Mouse (Mus musculus) telencephalon, adult 2 months (tissue): Measurements from ENCODE around the gene Klf12.

ENCODE experiments used
- DNase-seq: peaks from one replicate; pipeline ENCODE4 v3.0.0-alpha.2; 2011; ENCODE audit warnings: low read depth, low spot score

Gene Klf12

DNA sequence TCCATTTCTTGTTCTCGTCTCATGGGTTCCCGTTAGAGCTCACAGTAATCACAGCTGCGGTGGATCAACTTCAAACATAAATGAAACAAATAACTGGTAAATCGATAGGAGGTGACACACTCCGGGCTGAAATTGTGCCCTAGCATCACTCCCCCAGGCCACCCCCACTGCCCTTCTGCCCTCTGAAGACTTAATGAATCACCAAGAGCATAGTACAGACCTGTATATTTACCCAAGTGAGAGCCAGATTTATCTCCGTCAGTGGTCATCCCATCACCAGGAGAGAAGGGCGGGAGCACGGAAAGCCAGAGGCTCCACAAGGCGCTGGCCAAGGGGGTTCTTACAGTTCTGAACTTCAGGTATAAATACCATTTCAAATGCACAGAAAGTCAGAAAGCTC lies 150.2 kb downstream of the Klf12 start:
- DNase-seq: no peak

DNA sequence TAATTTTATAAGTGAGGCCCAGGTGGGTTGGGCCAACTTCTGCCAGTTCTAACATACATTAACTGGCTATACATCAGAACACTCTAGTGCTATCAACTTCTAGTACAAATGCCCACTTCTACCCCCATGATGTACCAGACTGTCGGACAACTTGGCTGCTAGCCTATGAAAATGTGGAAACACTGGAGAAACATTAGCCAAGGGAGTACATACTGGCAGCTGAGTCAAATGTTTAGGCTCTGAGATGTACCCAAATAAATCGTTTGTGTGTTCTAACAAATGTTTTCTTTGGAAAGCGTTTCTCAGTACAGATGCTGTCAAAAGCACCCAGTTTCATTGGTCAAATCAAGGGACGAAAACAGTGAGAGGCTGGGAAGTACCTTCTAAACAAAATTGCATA lies 152.0 kb downstream of the Klf12 start:
- DNase-seq: no peak

DNA sequence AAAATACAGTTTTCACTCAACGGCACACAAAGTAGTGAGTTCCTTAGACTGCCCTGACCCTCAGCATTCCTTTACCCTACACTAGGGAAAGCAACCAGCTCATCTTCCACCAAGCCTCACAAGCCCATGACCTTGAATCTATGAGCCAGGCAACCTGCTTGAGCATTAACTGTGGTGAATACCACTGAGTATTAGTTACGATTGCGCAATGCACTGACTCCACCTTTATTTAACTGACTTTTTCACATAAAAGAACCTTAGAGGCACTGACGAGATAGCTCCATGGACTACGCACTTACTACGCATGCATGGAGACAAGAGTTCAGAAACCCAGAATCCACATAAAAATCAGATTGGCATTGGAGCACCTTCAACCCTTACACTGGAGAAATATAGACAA lies 158.4 kb downstream of the Klf12 start:
- no peak for DNase-seq

DNA sequence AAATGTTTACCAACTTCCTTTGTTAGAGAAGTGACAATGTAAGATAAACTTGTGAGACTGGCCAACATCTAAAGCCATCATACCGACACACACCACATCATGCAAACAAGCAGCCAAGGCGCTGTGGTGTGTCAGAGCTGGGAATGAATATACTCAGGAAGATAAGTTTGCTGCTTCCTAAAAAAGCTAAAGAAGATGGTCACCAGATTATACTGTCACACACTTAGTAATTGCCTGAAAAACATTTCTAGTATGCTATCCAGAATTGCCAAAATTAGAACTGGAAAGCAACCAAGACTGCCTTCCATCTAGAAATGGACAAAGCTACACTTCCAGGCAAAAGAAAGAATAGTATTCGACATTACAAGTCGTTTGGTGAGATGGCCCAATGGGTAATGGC lies 163.4 kb downstream of the Klf12 start:
- DNase-seq: no peak

DNA sequence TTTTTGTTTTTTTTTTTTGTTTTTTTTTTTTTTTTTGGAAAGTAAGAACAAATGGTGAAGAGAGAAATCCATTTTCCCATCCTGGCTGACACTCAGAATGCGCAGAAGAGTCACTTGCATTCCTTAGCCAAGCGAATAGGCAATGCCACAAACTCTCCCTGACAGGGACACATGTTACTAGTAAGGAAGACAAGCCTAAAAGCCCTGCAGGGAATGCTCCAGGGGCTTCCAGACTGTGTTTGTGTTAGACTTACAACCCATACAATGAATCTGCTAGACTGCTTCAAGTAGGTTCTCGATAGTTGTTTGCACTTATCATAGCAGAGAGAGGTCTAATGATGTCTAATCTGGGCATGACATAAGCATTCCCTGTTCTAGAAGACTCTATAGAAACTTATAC lies 164.6 kb downstream of the Klf12 start:
- no peak for DNase-seq

DNA sequence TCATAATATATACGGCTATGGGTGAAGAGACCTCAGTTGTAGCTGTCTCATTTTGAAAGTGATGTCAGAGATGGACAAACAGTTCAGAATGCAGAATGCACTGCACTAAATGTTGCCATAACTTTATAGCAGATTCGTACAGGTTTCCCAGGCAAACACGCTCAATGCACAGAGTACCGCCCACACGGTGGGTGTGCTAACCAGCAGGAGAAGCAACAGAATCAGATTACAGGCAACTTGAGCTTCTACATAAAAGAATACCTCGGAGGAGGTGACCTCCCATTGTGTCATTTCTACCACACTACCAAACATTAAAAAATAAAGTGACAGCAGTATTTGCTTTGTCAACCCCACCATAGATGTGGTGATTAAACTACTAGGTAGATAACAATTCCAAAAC lies 171.1 kb downstream of the Klf12 start:
- DNase-seq: no peak

DNA sequence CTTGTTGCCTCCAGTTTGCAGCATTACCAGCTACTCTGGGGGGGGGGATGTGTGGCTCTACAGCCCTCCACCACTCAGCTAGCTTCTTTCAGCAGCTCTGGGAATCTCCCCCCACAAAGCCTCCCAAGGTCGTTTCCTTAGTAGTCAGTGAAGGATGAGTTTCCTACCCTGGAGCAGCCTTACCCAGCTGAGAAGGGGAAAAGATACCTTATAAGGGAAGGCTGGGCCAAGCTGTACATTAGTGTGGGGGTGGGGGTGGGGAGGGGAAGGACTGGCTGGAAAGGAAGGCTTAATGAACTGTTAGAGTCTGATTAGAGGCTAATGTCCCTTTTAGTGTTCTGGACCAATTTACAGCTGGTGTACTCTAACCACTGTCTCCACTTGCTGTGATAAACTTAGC lies 172.7 kb downstream of the Klf12 start:
- no peak for DNase-seq

DNA sequence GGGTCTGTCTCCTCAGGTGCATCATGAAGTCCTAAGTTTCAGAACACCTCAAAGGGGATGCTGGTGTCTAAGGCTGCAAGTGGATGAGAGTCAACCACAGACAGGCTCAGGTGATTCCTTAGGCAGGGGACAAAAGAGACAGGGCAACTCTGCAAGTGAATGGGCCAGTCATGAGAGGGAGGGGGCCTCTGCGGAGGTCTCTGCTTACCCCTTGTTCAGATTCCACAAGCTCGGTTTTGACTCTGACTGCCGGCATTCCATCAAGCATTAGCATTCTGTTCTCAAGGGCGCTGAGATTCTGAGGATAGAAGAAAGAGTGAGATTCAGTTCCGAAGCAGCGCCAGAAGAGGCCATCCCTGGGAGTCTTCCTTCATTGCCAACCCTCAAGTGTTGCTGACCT lies 174.9 kb downstream of the Klf12 start:
- DNase-seq: no peak

DNA sequence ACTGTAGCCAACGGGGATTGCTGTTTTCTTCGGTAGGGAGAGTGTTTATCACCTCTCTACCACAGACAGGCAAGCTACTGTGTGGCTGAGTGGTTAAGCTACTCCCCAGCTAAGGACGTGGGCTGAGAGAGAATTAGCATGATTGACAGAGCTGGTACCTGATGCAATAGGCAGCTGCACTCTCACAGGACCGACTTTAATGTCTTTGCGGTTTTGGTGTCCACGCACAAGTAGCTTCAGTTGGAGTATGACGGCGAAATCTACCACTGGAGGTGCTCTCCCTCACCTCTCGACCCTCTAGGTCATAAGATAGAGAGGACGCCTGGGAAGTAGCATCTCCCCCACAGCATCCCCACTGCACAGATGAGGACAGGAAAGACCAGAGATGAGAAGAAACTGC lies 178.9 kb downstream of the Klf12 start:
- no peak for DNase-seq

DNA sequence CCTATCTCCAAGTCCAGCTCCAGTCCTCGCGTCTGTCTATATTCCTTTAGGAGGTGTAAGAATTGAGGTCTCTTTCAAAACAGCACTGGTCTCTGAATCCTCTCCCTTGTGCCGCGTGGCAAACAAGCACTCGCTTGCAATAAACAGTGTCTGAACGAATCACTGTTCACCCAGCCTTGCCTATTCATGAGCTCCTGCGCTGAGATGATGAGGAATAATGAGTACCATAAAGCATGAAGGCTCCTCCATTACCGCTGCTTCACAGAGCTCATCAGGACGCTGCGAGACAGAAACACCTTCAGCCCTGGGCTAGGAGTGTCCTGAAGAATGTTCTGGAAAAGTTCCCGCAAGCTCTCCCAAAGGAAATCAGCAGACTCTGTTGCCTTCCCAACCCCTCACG lies 179.7 kb downstream of the Klf12 start:
- DNase-seq: no peak

DNA sequence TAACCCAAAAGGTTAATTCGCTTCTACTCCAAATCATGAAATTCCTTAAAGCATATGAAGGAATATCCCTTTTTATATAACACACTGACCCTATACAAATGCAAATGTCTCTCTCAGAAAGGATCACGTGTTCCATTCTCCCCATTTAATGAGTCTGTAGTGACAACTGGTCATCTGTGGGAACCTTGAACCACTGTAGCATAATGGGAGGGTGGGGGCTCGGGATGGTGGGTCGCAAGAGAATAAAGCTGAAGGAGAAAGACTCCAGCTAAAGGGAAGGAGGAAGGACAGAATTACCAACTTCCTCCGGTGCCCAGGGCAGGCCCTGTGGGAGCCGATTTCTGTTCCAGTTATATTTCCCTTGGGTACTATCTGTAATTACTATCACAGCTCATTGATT lies 180.7 kb downstream of the Klf12 start:
- no peak for DNase-seq

DNA sequence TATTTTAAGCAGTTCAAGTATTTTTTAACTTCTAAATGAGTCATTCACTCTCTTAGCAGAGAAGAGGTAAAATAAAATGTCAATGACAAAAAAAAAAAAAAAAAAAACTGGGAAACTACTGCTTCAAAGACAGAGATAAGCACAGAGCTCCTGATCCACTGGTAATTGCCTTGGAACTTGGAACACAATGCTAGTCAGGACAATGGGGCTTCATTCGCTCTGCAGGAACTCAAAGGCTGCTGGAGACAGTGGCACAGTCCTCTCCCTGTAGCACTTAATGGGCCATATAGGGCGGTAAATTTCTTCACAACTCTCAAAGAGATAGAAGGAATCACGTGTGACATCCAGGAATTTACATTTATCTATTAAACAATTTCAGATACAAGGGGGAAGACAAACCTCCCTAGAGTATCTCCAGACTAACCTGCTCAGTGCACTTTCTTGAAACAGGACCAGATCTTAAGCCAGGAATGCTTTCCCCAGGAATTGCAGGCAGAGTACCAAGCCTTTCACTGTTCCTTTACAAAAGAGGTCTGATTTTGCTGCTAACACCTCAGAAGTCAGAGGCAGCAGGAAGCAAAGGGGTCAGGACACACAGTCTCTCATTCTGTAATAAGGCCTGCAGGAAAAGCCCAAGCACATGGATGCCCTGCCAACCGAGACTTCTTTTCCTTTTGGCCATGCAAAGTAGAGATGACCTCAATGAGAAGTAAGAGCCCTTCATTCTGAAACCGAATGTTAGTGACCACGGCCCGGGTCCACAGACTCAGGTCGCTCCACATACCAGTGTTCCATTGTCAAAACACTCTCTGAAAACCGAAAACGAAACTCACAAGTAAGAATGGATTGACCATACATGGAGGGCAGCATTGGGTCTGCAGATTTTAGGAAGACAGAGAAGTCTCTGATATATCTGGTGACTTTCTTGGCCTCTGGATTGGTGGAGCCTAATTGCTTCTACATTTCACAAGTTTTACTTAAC lies 187.0 kb downstream of the Klf12 start:
- DNase-seq: no peak

DNA sequence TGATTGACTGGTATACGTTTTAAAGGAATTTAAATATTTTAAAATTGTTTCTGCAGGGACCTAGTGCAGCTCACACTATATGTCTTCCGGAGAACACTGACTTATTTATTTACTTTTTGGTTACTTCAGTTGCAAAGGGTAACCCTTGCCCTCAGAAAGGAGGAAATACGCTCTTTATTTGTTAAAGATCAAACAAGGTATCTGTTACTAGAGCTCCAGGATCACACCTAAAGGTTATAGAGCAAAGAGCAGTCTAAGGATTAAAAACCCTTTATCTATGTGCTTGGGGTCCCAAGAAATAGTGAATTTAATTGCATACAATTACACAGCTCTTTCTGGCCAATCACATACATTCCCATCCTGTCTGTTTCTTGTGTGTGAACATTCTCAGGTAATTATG lies 188.7 kb downstream of the Klf12 start:
- DNase-seq: no peak

DNA sequence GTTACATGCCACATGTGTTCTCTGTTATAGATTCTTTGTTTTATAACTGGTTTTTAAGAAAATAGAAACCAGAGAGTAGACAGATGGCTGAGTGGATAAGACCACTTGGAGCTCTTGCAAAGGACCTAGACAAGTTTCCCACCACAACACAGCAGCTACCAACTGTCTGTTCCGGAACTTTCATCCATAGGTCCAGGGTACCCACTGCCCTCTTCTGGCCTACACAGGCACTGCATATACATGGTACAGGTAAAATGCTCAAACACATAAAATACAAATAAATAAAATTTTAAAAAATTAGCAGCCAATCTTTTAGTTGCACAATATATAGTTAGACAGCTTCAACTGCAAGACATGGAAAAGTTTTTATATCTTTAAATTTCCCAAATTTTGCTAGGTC lies 194.0 kb downstream of the Klf12 start:
- DNase-seq: no peak

DNA sequence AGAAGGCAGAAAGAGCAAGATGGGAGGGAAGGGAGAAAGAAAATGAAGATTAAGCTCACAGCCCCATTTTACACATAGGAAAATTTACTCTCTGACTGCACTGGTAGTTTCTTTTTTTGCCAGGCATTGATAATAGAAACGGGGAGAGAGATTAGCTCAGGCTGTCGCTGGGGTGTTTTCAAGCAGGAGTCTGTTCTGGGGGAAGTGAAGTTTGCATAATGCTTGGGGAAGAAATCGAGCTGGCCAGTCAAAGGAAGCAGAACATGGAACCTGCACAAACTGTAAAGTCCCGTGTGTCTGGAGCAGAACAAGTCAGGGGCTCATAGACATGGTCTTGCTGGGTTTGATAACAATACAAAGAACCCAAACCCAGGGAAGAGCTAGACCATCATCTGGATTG lies 204.9 kb downstream of the Klf12 start:
- no peak for DNase-seq

DNA sequence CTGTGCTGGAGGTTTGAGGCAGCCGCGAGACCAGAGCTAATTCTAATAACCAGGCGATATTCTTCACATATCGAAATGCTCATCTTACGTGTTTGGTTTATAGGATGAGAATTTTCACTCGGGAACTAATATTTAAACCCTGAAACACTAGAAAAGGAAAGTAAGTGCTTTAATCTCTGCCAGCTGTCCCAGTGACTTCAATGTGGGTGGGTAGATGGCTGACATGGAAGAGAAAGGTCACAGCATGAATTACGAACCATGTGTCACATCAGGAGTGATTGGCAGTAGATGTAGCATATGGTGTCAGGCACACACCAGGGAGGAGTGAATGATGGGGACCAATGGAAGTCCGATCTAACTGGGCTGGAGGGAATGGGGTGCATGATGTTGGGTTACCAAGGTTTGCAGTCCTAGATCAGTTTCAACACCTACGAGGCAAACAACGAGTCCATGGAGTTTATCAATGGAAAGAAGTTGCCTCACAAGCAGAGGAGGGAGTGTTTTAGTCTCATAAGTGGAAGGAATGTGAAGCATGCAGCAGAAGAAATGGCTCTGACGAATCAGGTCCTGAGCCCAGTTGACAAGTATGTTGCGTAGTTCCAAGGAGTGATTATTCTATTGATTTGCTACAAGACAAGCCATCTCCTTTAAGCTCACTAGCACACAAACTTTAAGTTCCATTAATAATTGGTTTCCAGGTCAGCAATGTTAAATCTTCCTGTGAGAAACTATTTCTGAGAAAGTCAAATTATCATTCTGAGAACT lies 211.9 kb downstream of the Klf12 start:
- no peak for DNase-seq

DNA sequence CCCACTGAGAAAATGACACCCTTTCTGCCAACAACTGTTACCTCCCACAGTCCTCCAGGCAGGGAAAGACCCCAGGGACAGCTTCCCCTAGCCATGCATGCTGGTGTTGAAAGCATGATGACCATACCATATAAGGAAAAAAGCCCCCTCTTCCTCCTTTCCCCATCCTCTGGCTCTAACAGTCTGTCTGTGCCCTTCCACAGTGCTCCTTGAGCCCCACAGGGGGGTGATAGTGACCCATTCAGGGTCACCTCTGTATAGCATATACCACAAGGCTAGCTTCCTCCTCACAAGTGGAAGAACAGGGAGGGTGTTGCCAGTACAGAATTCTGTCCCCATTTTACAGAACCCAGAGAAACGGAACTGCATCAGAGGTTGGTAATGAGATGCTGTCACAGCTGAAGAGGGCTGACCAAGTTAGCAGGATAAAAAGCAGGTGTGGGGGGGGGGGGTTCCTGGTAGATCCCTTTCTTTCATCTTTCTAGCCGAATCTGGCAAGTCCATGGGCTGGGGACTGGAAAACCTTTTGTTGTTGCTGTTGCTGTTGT lies 214.9 kb downstream of the Klf12 start:
- DNase-seq: no peak

DNA sequence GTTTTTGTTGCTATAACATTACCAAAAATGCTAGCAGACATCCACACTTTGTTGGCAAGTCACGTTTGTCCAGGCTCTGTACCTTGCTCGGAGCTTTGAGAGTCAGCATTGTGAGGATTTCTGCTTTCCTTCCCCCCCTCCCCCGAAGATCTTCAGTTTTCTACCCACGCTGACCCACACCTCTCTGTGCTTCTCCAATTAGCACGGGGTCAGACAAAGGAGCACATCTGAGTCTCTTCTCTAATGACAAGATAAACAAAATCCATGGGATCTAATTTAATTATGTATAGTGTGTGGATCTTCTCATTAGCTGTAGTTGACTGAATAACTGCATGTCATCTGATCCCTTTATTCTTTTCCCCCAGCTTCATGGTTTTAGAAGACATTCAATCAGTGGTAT lies 215.8 kb downstream of the Klf12 start:
- no peak for DNase-seq

DNA sequence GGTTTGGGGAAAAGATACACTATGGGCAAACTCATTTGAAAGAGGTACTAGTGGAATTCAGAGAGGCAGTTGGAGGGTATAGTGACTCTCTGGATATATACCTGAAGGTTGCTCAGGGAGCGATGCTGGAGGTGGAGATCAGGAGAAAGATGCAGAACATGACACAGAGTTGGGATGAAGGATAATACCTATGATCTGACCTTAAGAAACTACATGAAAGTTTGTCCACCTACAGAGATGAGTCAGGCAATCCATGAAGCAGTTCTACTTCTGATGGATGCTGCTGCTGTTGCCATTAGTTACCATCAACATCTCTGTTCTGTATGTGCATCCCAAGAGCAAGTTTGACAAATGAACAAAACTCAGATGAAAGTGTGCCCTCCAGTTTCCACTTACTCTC lies 222.0 kb downstream of the Klf12 start:
- no peak for DNase-seq

DNA sequence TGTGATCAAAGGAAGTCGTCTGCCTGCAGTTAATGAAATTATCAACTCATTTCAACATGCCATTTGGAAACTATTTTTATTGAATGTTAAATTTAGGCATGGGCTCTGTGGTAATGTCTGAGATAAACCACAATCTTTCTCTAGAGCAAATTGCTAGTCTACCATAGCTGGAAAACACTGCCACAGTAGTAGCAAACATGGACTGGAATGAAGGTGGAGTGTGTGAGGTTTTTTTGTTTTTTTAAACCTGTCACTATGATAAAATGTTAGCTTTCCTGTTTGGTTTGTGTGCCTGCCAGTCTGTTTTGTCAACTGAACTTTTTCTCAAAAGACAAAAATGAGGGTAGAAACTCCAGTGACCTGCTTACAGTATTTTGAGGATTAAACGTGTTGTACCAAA lies 230.3 kb downstream of the Klf12 start:
- no peak for DNase-seq

DNA sequence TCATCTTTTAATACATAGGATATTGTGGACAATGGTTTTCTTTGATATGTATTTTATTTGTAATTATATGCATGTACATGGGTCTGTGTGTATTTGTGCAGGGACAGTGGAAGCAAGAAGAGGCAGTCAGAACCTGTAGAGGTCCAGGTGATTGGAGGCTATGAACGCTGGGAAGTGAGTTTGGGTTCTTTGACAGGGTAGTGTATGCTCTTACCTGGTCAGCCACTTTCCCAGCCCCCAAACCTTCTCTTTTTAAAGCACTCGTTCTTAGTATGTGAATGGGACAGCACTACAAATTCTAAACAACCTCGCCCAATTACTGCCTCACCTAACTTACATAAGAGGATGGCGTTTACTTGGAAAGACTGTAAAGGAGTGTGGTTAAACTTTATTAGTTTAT lies 231.0 kb downstream of the Klf12 start:
- DNase-seq: no peak

DNA sequence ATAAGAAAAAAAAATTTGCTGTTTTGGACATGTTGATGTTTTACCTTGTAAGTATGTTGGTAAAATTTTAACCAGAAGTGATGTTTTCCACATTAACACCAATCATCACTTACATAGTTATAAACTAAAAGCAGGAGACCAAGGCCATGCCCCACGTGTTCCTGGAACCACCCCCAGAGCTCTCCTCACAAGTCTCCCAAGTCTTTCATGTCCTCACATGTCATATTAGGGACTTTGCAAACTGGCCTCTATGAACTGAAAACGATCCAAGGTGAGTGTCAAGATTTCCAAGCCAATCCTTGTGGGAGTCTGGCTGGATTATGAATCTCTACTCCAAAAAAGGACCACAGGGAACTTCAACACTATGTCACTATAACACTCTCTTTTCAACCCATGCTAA lies 231.6 kb downstream of the Klf12 start:
- no peak for DNase-seq

DNA sequence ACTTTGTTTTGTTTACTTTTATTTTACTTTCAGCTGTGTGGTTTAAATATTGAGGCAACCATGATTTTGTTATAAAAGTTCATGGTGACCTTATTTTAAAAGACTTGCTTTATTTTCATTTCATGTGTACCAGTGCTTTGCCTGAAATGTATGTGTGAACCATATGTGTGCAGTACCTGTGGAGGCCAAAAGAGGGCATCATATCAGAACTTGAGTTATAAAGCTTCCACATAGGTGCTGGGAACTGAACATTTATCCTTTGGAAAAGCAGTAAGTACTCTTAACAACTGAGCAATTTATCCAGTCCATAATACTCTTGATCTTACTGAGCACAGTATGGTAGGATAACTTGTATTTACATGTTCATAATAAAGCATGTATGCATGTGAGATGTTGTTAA lies 239.0 kb downstream of the Klf12 start:
- DNase-seq: no peak
